Mouse (Mus musculus) cerebellum, adult 2 months (tissue): Measurements from ENCODE around the gene 5530401A14Rik. TPM values are rescaled to one million over a fixed set of nuclear protein-coding genes. Genes with fewer than 3 reads are reported as not detected.

Experiments used
- DNase-seq, 2 experiments: peaks; one replicate each; pipeline ENCODE4 v3.0.0; 2021
- H3K27ac ChIP-seq: fragments of 200-500 bp; 2 replicates; pipeline ENCODE4 v1.5.1; 2012; ENCODE audit warnings: low read length, control low read depth, inconsistent platforms; ENCODE audit not compliant: insufficient read depth
- H3K27me3 ChIP-seq: fragments of 200-500 bp; 2 replicates; pipeline ENCODE4 v1.6.1; 2012; ENCODE audit warnings: inconsistent platforms, mild to moderate bottlenecking, low read length, moderate library complexity; ENCODE audit not compliant: control insufficient read depth, insufficient read depth
- H3K4me1 ChIP-seq: fragments of 200-500 bp; 2 replicates; pipeline ENCODE4 v1.6.1; 2011; ENCODE audit warnings: low read length; ENCODE audit not compliant: control insufficient read depth, insufficient read depth
- H3K4me3 ChIP-seq: fragments of 200-500 bp; replicated peaks from 2 replicates; pipeline ENCODE3; 2011; ENCODE audit warnings: mild to moderate bottlenecking, low read depth, low read length, control low read depth; ENCODE audit not compliant: insufficient read depth
- CTCF ChIP-seq: fragments of 200-500 bp; IDR thresholded peaks from 2 replicates; pipeline ENCODE4 v1.5.1; 2011; ENCODE audit warnings: low read depth, mild to moderate bottlenecking, control low read depth, low read length, moderate library complexity, borderline replicate concordance; ENCODE audit not compliant: insufficient read depth
- POLR2A ChIP-seq: fragments of 200-500 bp; IDR thresholded peaks from 2 replicates; pipeline ENCODE4 v1.6.1; 2011; ENCODE audit warnings: low read length, control low read depth, borderline replicate concordance; ENCODE audit not compliant: insufficient read depth
- WGBS: fragments of 180-500 bp; shearing (Covaris S2); methylation state at CpG from one replicate; pipeline ENCODE4 v1.1.7; 2018; 5-methylcytosine and 5-hydroxymethylcytosine counted together
- polyA plus RNA-seq: library from polyadenylated mRNA; depleted of rRNA; stranded (reverse); fragments of >200 nt; gene quantifications from 2 replicates; pipeline ENCODE4 v1.2.3, GENCODE M21; 2012; rRNA removed

Gene 5530401A14Rik
- not detected in 2 replicates for polyA plus RNA-seq

DNA sequence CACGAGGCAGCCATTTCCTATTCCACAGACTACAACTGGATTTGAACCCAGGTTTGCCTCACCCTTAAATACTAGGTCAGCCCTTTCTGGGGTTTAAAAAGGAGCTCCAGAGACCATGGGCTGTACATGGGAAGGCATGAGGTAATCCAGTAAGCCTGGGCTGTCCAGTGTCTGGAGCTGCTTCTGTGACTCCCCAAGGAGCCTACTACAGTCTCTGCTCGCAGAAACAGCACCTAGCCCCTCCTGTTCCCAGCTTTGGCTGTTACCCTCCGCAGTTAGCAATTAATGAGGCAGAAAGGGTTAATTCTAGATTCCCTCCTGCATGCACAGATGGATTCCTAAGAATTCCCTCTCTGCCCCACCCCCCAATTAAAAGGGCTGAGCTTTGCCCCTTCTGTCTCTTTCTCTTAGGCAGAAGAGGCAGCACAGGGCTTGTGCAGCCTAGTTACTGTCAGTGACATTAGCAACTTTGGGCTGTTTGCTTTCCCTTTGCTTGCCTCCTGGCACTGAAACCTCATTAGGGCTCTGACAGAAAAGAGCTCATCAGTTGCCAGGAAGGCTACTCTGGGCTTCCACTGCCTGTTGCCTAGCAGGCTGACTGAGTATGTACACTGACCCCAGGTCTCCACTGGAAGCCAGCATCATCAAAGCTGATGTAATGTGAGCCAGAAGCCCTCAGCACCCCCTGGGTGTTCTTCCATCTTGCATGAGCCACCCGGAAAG, at the start of gene 5530401A14Rik:
TSS of gene 5530401A14Rik (plus strand) at position 424 of the 723 bp plus-strand sequence.
- TF ChIP-seq POLR2A (no peak), CTCF (no peak)
- no peaks in the 10 kb centered on the region for H3K4me1 ChIP-seq
- WGBS: 48% methylated on average over 4 of the region's 4 CpGs

GRCm38 (mm10) chr11:81814816-81815215, 45.7 kb upstream of the 5530401A14Rik start:
- 54% methylated on average over 1 of the region's 1 CpGs for WGBS
- TF ChIP-seq CTCF (no peak), POLR2A (no peak)
- DNase-seq: no peak
- Histone ChIP-seq H3K4me3 (no peak overlapping the region), H3K27me3 (no peaks in the 10 kb centered on the region), H3K4me1 (no peaks in the 10 kb centered on the region), H3K27ac (no peak overlapping the region)

More for the DNA sequence above, at the start of gene 5530401A14Rik:
- Histone ChIP-seq H3K27me3 (no peaks in the 10 kb centered on the region), H3K4me3 (no peak within 1 kb of the TSS), H3K27ac (no peak within 1 kb of the TSS)
- DNase-seq: peak; percentile 21 to 40

DNA sequence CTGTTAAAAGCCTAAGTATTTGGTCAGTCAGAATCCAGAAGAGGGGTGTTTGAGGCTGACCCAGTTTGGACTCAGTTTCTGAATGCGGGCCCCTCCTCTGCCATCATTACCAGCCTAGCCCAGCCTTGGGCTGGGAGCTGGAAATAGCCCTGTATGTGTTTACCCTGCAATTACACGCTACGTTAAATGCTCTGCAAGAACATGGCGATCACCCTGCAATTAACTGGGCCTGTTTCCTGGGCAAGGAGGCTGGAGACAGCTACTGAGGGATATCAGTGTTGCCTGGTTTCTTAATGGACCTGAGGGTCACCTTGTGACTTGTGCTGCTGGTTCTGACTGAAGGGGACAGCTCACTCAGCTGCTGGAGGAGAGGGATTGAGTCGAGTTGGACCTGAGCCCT, 43.9 kb upstream of the 5530401A14Rik start:
- TF ChIP-seq POLR2A: no peak
- TF ChIP-seq CTCF: no peak
- H3K4me3 ChIP-seq: no peak overlapping the region
- WGBS: 76% methylated on average over 5 of the region's 5 CpGs
- no peaks in the 10 kb centered on the region for H3K27me3 ChIP-seq
- DNase-seq: no peak
- H3K4me1 ChIP-seq: no peaks in the 10 kb centered on the region
- H3K27ac ChIP-seq: no peak overlapping the region

GRCm38 (mm10) chr11:81832381-81832780, 28.1 kb upstream of the 5530401A14Rik start:
- WGBS: 81% methylated on average over 1 of the region's 1 CpGs
- Histone ChIP-seq H3K4me1 (no peaks in the 10 kb centered on the region), H3K27me3 (no peaks in the 10 kb centered on the region), H3K4me3 (no peak overlapping the region), H3K27ac (no peak overlapping the region)
- no peak for DNase-seq
- TF ChIP-seq CTCF: no peak
- no peak for TF ChIP-seq POLR2A

GRCm38 (mm10) chr11:81838426-81838825, 22.0 kb upstream of the 5530401A14Rik start:
- H3K27ac ChIP-seq: no peak overlapping the region
- no peaks in the 10 kb centered on the region for H3K27me3 ChIP-seq
- WGBS: 71% methylated on average over 4 of the region's 4 CpGs
- TF ChIP-seq CTCF: no peak
- TF ChIP-seq POLR2A: no peak
- no peaks in the 10 kb centered on the region for H3K4me1 ChIP-seq
- no peak for DNase-seq
- H3K4me3 ChIP-seq: no peak overlapping the region

DNA sequence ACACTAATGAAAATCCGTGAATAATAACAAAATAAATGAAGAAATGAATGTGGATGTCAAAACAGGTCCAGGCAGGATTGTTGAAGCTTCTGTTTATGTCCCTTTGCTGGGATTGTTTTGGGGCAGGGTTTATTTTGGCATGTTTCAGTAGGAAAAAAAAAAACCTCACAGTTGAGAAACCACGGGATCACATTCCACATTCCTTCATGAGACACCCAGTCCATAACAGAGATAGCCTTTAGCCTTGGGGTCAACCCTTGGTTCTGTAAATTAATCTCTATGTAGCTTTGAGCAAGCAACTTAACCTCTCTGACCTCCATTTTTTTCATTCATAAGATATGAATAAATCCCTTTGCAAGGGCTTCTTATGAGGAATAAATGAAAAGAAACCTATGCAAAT, 19.5 kb upstream of the 5530401A14Rik start:
- no peak overlapping the region for H3K4me3 ChIP-seq
- H3K4me1 ChIP-seq: no peaks in the 10 kb centered on the region
- no peak for DNase-seq
- H3K27me3 ChIP-seq: no peaks in the 10 kb centered on the region
- no peak for TF ChIP-seq POLR2A
- no peak for TF ChIP-seq CTCF
- no peak overlapping the region for H3K27ac ChIP-seq
- WGBS: 47% methylated on average over 2 of the region's 2 CpGs

GRCm38 (mm10) chr11:81845010-81845685, 15.3 kb upstream of the 5530401A14Rik start:
- whole genome bisulfite sequencing: 16% methylated on average over 5 of the region's 5 CpGs
- no peak overlapping the region for H3K27ac ChIP-seq
- peak; percentile 20 to 53 for DNase-seq
- H3K27me3 ChIP-seq: no peaks in the 10 kb centered on the region; the same call in 1 of the 2 replicates
- no peaks in the 10 kb centered on the region for H3K4me1 ChIP-seq
- TF ChIP-seq POLR2A (no peak), CTCF (no peak)
- no peak overlapping the region for H3K4me3 ChIP-seq

DNA sequence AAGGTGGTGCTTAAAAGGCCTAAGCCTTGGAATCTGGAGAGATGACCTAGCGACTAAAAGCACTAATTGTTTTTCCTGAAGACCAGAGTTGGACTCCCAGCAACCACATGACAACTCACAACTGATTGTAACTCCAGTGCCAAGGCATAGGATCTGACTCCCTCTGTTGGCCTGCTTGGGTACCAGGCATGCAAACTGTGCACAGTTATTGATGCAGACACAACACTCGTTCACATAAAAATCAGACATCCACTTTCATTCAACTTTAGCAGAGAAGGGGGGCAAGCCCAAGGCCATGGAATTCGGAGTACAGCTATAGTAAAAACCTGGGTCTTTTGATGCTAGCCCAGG, 14.8 kb upstream of the 5530401A14Rik start:
- Histone ChIP-seq H3K27ac (no peak overlapping the region), H3K4me3 (no peak overlapping the region), H3K4me1 (no peaks in the 10 kb centered on the region), H3K27me3 (no peaks in the 10 kb centered on the region; the same call in 1 of the 2 replicates)
- DNase-seq: no peak
- WGBS: 77% methylated on average over 3 of the region's 3 CpGs
- TF ChIP-seq POLR2A (no peak), CTCF (no peak; the same call in 1 of the 2 replicates)
